Mouse (Mus musculus): ENCODE measurements around the gene Cbl. TPM values are rescaled to one million over a fixed set of nuclear protein-coding genes. Genes with fewer than 3 reads are reported as not detected.

Gene Cbl
- polyA plus RNA-seq, 1 experiment from 2014 or later: 13.0 TPM

- WGBS: 83% methylated on average over 14 of the region's 14 CpGs
- Histone ChIP-seq H3K27ac (ENCODE audit: low read length) (no peak overlapping the region), H3K27me3 (ENCODE audit: control insufficient read depth, insufficient read depth, low read length) (no peaks in the 10 kb centered on the region), H3K4me2 (ENCODE audit: low read depth, low read length) (no peak overlapping the region), H3K9ac (ENCODE audit: low read length) (no peak overlapping the region), H3K4me1 (ENCODE audit: control insufficient read depth, insufficient read depth, low read length) (no peaks in the 10 kb centered on the region; the same call in 1 of the 2 replicates), H3K36me3 (ENCODE audit: control insufficient read depth, insufficient read depth) (no peaks in the 10 kb centered on the region), H3K4me3 (ENCODE audit: low read length) (no peak overlapping the region), H3K9me3 (replicated peaks; ENCODE audit: control insufficient read depth, low read length) (no peaks in the 10 kb centered on the region)
- no peak for ATAC-seq (replicated peaks; ENCODE audit: extremely low read depth, insufficient read depth, low FRiP score)
These were observed 27.5 kb upstream of the Cbl start for GRCm38 (mm10) chr9:44261388-44261787.

GRCm38 (mm10) chr9:44259014-44259413 lies 25.2 kb upstream of the Cbl start:
- H3K27me3 ChIP-seq (ENCODE audit: control insufficient read depth, insufficient read depth, low read length): no peaks in the 10 kb centered on the region
- no peak for ATAC-seq (replicated peaks; ENCODE audit: extremely low read depth, insufficient read depth, low FRiP score)
- H3K9me3 ChIP-seq (replicated peaks; ENCODE audit: control insufficient read depth, low read length): no peaks in the 10 kb centered on the region
- no peak overlapping the region for H3K27ac ChIP-seq (ENCODE audit: low read length)
- H3K4me2 ChIP-seq (ENCODE audit: low read depth, low read length): no peak overlapping the region
- no peaks in the 10 kb centered on the region for H3K36me3 ChIP-seq (ENCODE audit: control insufficient read depth, insufficient read depth)
- no peaks in the 10 kb centered on the region; the same call in 1 of the 2 replicates for H3K4me1 ChIP-seq (ENCODE audit: control insufficient read depth, insufficient read depth, low read length)
- no peak overlapping the region for H3K4me3 ChIP-seq (ENCODE audit: low read length)
- 75% methylated on average over 10 of the region's 10 CpGs for WGBS
- no peak overlapping the region for H3K9ac ChIP-seq (ENCODE audit: low read length)

GRCm38 (mm10) chr9:44256213-44256612 lies 22.4 kb upstream of the Cbl start:
- Histone ChIP-seq H3K9me3 (replicated peaks; ENCODE audit: control insufficient read depth, low read length) (no peaks in the 10 kb centered on the region), H3K4me2 (ENCODE audit: low read depth, low read length) (no peak overlapping the region), H3K36me3 (ENCODE audit: control insufficient read depth, insufficient read depth) (no peaks in the 10 kb centered on the region), H3K4me1 (ENCODE audit: control insufficient read depth, insufficient read depth, low read length) (no peaks in the 10 kb centered on the region; the same call in 1 of the 2 replicates), H3K9ac (ENCODE audit: low read length) (no peak overlapping the region), H3K27me3 (ENCODE audit: control insufficient read depth, insufficient read depth, low read length) (no peaks in the 10 kb centered on the region), H3K4me3 (ENCODE audit: low read length) (no peak overlapping the region), H3K27ac (ENCODE audit: low read length) (no peak overlapping the region)
- 0 out of 2 replicates have a peak, but pooled peaks have one; percentile 49 for ATAC-seq (replicated peaks; ENCODE audit: extremely low read depth, insufficient read depth, low FRiP score)
- whole genome bisulfite sequencing: 76% methylated on average over 8 of the region's 8 CpGs

- Histone ChIP-seq H3K9me3 (replicated peaks; ENCODE audit: control insufficient read depth, low read length) (no peaks in the 10 kb centered on the region), H3K4me3 (ENCODE audit: low read length) (no peak overlapping the region), H3K27ac (ENCODE audit: low read length) (no peak overlapping the region), H3K36me3 (ENCODE audit: control insufficient read depth, insufficient read depth) (no peaks in the 10 kb centered on the region), H3K9ac (ENCODE audit: low read length) (no peak overlapping the region), H3K27me3 (ENCODE audit: control insufficient read depth, insufficient read depth, low read length) (no peaks in the 10 kb centered on the region), H3K4me2 (ENCODE audit: low read depth, low read length) (no peak overlapping the region), H3K4me1 (ENCODE audit: control insufficient read depth, insufficient read depth, low read length) (no peaks in the 10 kb centered on the region; the same call in 1 of the 2 replicates)
- ATAC-seq (replicated peaks; ENCODE audit: extremely low read depth, insufficient read depth, low FRiP score): no peak
- 49% methylated on average over 6 of the region's 6 CpGs for WGBS
These were observed 21.3 kb upstream of the Cbl start for GRCm38 (mm10) chr9:44255136-44255521.

GRCm38 (mm10) chr9:44254508-44255135 lies 20.8 kb upstream of the Cbl start:
- H3K36me3 ChIP-seq (ENCODE audit: control insufficient read depth, insufficient read depth): no peaks in the 10 kb centered on the region
- no peaks in the 10 kb centered on the region for H3K27me3 ChIP-seq (ENCODE audit: control insufficient read depth, insufficient read depth, low read length)
- 26% methylated on average over 4 of the region's 5 CpGs for WGBS
- no peak overlapping the region for H3K4me2 ChIP-seq (ENCODE audit: low read depth, low read length)
- ATAC-seq (replicated peaks; ENCODE audit: extremely low read depth, insufficient read depth, low FRiP score): no peak
- H3K4me3 ChIP-seq (ENCODE audit: low read length): no peak overlapping the region
- H3K9me3 ChIP-seq (replicated peaks; ENCODE audit: control insufficient read depth, low read length): no peaks in the 10 kb centered on the region
- H3K9ac ChIP-seq (ENCODE audit: low read length): no peak overlapping the region
- H3K4me1 ChIP-seq (ENCODE audit: control insufficient read depth, insufficient read depth, low read length): no peaks in the 10 kb centered on the region; the same call in 1 of the 2 replicates
- no peak overlapping the region for H3K27ac ChIP-seq (ENCODE audit: low read length)

GRCm38 (mm10) chr9:44253441-44253840 lies 19.6 kb upstream of the Cbl start:
- H3K9me3 ChIP-seq (replicated peaks; ENCODE audit: control insufficient read depth, low read length): no peaks in the 10 kb centered on the region
- H3K27ac ChIP-seq (ENCODE audit: low read length): no peak overlapping the region
- H3K36me3 ChIP-seq (ENCODE audit: control insufficient read depth, insufficient read depth): no peaks in the 10 kb centered on the region
- 79% methylated on average over 6 of the region's 6 CpGs for WGBS
- no peak for ATAC-seq (replicated peaks; ENCODE audit: extremely low read depth, insufficient read depth, low FRiP score)
- no peak overlapping the region for H3K4me2 ChIP-seq (ENCODE audit: low read depth, low read length)
- H3K9ac ChIP-seq (ENCODE audit: low read length): no peak overlapping the region
- H3K27me3 ChIP-seq (ENCODE audit: control insufficient read depth, insufficient read depth, low read length): no peaks in the 10 kb centered on the region
- no peak overlapping the region for H3K4me3 ChIP-seq (ENCODE audit: low read length)
- peaks cover 2% of the 10 kb centered on the region; the same call in 1 of the 2 replicates for H3K4me1 ChIP-seq (ENCODE audit: control insufficient read depth, insufficient read depth, low read length)

GRCm38 (mm10) chr9:44251314-44251713 lies 17.5 kb upstream of the Cbl start, which contains the start of gene Pdzd3:
Gene Pdzd3 (minus strand): TSS chr9:44251471.
- WGBS: 76% methylated on average over 10 of the region's 10 CpGs
- 0 out of 2 replicates have a peak, but pooled peaks cover 3% of the 10 kb centered on the region for H3K27me3 ChIP-seq (ENCODE audit: control insufficient read depth, insufficient read depth, low read length)
- no peak within 1 kb of the TSS for H3K9ac ChIP-seq (ENCODE audit: low read length)
- H3K4me3 ChIP-seq (ENCODE audit: low read length): no peak within 1 kb of the TSS
- H3K27ac ChIP-seq (ENCODE audit: low read length): no peak within 1 kb of the TSS
- no peak within 1 kb of the TSS for H3K4me2 ChIP-seq (ENCODE audit: low read depth, low read length)
- no peak for ATAC-seq (replicated peaks; ENCODE audit: extremely low read depth, insufficient read depth, low FRiP score)
- H3K4me1 ChIP-seq (ENCODE audit: control insufficient read depth, insufficient read depth, low read length): peaks cover 2% of the 10 kb centered on the region; the same call in 1 of the 2 replicates
- H3K36me3 ChIP-seq (ENCODE audit: control insufficient read depth, insufficient read depth): no peaks in the 10 kb centered on the region
- H3K9me3 ChIP-seq (replicated peaks; ENCODE audit: control insufficient read depth, low read length): no peaks in the 10 kb centered on the region

- Histone ChIP-seq H3K9ac (ENCODE audit: low read length) (no peak overlapping the region), H3K9me3 (replicated peaks; ENCODE audit: control insufficient read depth, low read length) (no peaks in the 10 kb centered on the region), H3K27ac (ENCODE audit: low read length) (no peak overlapping the region), H3K4me2 (ENCODE audit: low read depth, low read length) (no peak overlapping the region), H3K4me3 (ENCODE audit: low read length) (no peak overlapping the region), H3K4me1 (ENCODE audit: control insufficient read depth, insufficient read depth, low read length) (peaks cover 2% of the 10 kb centered on the region; the same call in 1 of the 2 replicates), H3K27me3 (ENCODE audit: control insufficient read depth, insufficient read depth, low read length) (0 out of 2 replicates have a peak, but pooled peaks cover 3% of the 10 kb centered on the region), H3K36me3 (ENCODE audit: control insufficient read depth, insufficient read depth) (no peaks in the 10 kb centered on the region)
- ATAC-seq (replicated peaks; ENCODE audit: extremely low read depth, insufficient read depth, low FRiP score): no peak
- 61% methylated on average over 4 of the region's 4 CpGs for WGBS
These were observed 16.6 kb upstream of the Cbl start for GRCm38 (mm10) chr9:44250445-44250844.
